Mouse (Mus musculus) neural tube, embryonic 12.5 days (tissue): ENCODE measurements around the gene Ddo. TPM values are rescaled to one million over a fixed set of nuclear protein-coding genes. Genes with fewer than 3 reads are reported as not detected.

Experiments used
- ATAC-seq: fragments of 200-750 bp; cut with Nextera tagmentation; 2 replicates; pipeline ENCODE4 v1.8.0; 2017; ENCODE audit warnings: low read depth, mild to moderate bottlenecking, moderate TSS enrichment, moderate library complexity; ENCODE audit not compliant: low FRiP score
- H3K27ac ChIP-seq: fragments of 300-500 bp; sonication (generic); 2 replicates; pipeline ENCODE4 v1.5.1; 2016
- H3K27me3 ChIP-seq: fragments of 300-500 bp; sonication (generic); replicated peaks from 2 replicates; pipeline ENCODE4 v1.6.1; 2016; ENCODE audit warnings: mild to moderate bottlenecking
- H3K36me3 ChIP-seq: fragments of 300-500 bp; sonication (generic); 2 replicates; pipeline ENCODE4 v1.6.1; 2016; ENCODE audit warnings: mild to moderate bottlenecking
- H3K4me1 ChIP-seq: fragments of 300-500 bp; sonication (generic); 2 replicates; pipeline ENCODE4 v1.6.1; 2016
- H3K4me2 ChIP-seq: fragments of 300-500 bp; sonication (generic); replicated peaks from 2 replicates; pipeline ENCODE4 v1.6.1; 2016; ENCODE audit warnings: mild to moderate bottlenecking
- H3K4me3 ChIP-seq: fragments of 300-500 bp; sonication (generic); 2 replicates; pipeline ENCODE4 v1.5.1; 2016
- H3K9ac ChIP-seq: fragments of 300-500 bp; sonication (generic); 2 replicates; pipeline ENCODE4 v1.6.1; 2016; ENCODE audit warnings: mild to moderate bottlenecking
- H3K9me3 ChIP-seq: fragments of 300-500 bp; sonication (generic); 2 replicates; pipeline ENCODE4 v1.6.1; 2016; ENCODE audit warnings: mild to moderate bottlenecking
- WGBS: fragments of 180-500 bp; shearing (Covaris S2); methylation state at CpG from one replicate; pipeline ENCODE4 v1.1.7; 2016; 5-methylcytosine and 5-hydroxymethylcytosine counted together
- polyA plus RNA-seq: library from polyadenylated mRNA; unstranded; fragments of >200 nt; fragmentation: Nextera tagmentation; extraction: Ambion mirVana; gene quantifications from 2 replicates; pipeline ENCODE4 v1.2.1, GENCODE M21; 2016

Gene Ddo
- polyA plus RNA-seq, 1 experiment from 2014 or later: 0.15 TPM

- Histone ChIP-seq H3K4me2 (no peak overlapping the region), H3K27ac (no peak overlapping the region), H3K27me3 (no peaks in the 10 kb centered on the region), H3K9me3 (no peaks in the 10 kb centered on the region), H3K4me1 (peaks cover 7% of the 10 kb centered on the region), H3K9ac (no peak overlapping the region), H3K4me3 (no peak overlapping the region), H3K36me3 (no peaks in the 10 kb centered on the region)
- WGBS: 84% methylated on average over 2 of the region's 2 CpGs
- ATAC-seq: no peak
These were observed 57.6 kb downstream of the Ddo start for GRCm38 (mm10) chr10:40687407-40687806.

GRCm38 (mm10) chr10:40688266-40688665 is 58.5 kb downstream of the Ddo start:
- H3K9ac ChIP-seq: no peak overlapping the region
- H3K27ac ChIP-seq: no peak overlapping the region

GRCm38 (mm10) chr10:40688873-40689272 is 59.1 kb downstream of the Ddo start:
- Histone ChIP-seq H3K27ac (no peak overlapping the region), H3K9me3 (no peaks in the 10 kb centered on the region), H3K4me2 (no peak overlapping the region), H3K27me3 (no peaks in the 10 kb centered on the region), H3K4me3 (no peak overlapping the region), H3K9ac (no peak overlapping the region), H3K4me1 (no peaks in the 10 kb centered on the region), H3K36me3 (no peaks in the 10 kb centered on the region)
- 41% methylated on average over 1 of the region's 1 CpGs for WGBS
- no peak for ATAC-seq

More at GRCm38 (mm10) chr10:40688266-40688665, 58.5 kb downstream of the Ddo start:
- no peak for ATAC-seq
- H3K4me2 ChIP-seq: no peak overlapping the region
- no peaks in the 10 kb centered on the region for H3K9me3 ChIP-seq
- no peaks in the 10 kb centered on the region for H3K27me3 ChIP-seq
- no peaks in the 10 kb centered on the region for H3K36me3 ChIP-seq
- H3K4me1 ChIP-seq: peaks cover 3% of the 10 kb centered on the region
- 86% methylated on average over 6 of the region's 6 CpGs for whole genome bisulfite sequencing
- no peak overlapping the region for H3K4me3 ChIP-seq

DNA sequence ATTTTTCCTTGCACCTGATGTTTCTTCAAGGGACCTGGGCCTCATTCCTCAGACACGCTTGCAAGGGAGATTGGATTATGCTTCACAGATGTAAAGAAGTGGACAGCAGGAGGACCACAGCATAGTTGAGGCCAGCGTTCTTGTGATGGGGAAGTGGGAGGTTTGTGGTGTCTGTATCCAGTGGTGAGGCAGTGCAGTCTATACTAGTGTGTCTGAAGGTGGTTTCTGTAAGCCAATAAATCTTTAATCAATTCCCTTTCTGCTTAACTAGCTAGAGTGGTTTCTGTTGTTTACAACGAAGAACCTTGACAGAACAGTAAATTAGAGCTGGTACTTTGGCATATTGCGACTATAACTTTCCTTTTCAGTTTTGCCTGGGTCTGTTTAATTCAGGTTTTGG is 68.8 kb downstream of the Ddo start:
- Histone ChIP-seq H3K4me1 (no peaks in the 10 kb centered on the region), H3K36me3 (no peaks in the 10 kb centered on the region), H3K27ac (no peak overlapping the region), H3K4me3 (no peak overlapping the region), H3K9ac (no peak overlapping the region), H3K27me3 (no peaks in the 10 kb centered on the region), H3K9me3 (no peaks in the 10 kb centered on the region), H3K4me2 (no peak overlapping the region)
- no peak for ATAC-seq
- WGBS: 75% methylated on average over 4 of the region's 4 CpGs

GRCm38 (mm10) chr10:40711127-40711526 is 81.3 kb downstream of the Ddo start:
- no peak overlapping the region for H3K4me3 ChIP-seq
- no peaks in the 10 kb centered on the region for H3K4me1 ChIP-seq
- WGBS: 88% methylated on average over 7 of the region's 7 CpGs
- no peak overlapping the region for H3K27ac ChIP-seq
- H3K27me3 ChIP-seq: no peaks in the 10 kb centered on the region
- no peak for ATAC-seq
- H3K9ac ChIP-seq: no peak overlapping the region
- no peak overlapping the region for H3K4me2 ChIP-seq
- no peaks in the 10 kb centered on the region for H3K36me3 ChIP-seq
- no peaks in the 10 kb centered on the region for H3K9me3 ChIP-seq

- no peak overlapping the region for H3K4me2 ChIP-seq
- no peak overlapping the region for H3K27ac ChIP-seq
- no peaks in the 10 kb centered on the region for H3K4me1 ChIP-seq
- H3K36me3 ChIP-seq: no peaks in the 10 kb centered on the region
- WGBS: 41% methylated on average over 9 of the region's 9 CpGs
- no peak overlapping the region for H3K4me3 ChIP-seq
- H3K27me3 ChIP-seq: no peaks in the 10 kb centered on the region
- ATAC-seq: peak; percentile 80
- no peaks in the 10 kb centered on the region for H3K9me3 ChIP-seq
- H3K9ac ChIP-seq: no peak overlapping the region
These were observed 83.3 kb downstream of the Ddo start for GRCm38 (mm10) chr10:40713018-40713608.

- Histone ChIP-seq H3K36me3 (no peaks in the 10 kb centered on the region), H3K27me3 (no peaks in the 10 kb centered on the region), H3K4me1 (no peaks in the 10 kb centered on the region), H3K27ac (no peak overlapping the region), H3K4me3 (no peak overlapping the region), H3K9me3 (no peaks in the 10 kb centered on the region), H3K4me2 (no peak overlapping the region), H3K9ac (no peak overlapping the region)
- WGBS: 87% methylated on average over 9 of the region's 9 CpGs
- no peak for ATAC-seq
These were observed 84.0 kb downstream of the Ddo start for GRCm38 (mm10) chr10:40713829-40714228.

GRCm38 (mm10) chr10:40715151-40715550 is 85.3 kb downstream of the Ddo start:
- Histone ChIP-seq H3K27me3 (no peaks in the 10 kb centered on the region), H3K9me3 (no peaks in the 10 kb centered on the region), H3K27ac (no peak overlapping the region), H3K4me3 (no peak overlapping the region), H3K4me2 (no peak overlapping the region), H3K9ac (no peak overlapping the region), H3K4me1 (no peaks in the 10 kb centered on the region), H3K36me3 (no peaks in the 10 kb centered on the region)
- WGBS: 88% methylated on average over 4 of the region's 4 CpGs
- ATAC-seq: no peak

GRCm38 (mm10) chr10:40716296-40716695 is 86.5 kb downstream of the Ddo start:
- Histone ChIP-seq H3K36me3 (no peaks in the 10 kb centered on the region), H3K9ac (no peak overlapping the region), H3K27me3 (no peaks in the 10 kb centered on the region), H3K4me3 (no peak overlapping the region), H3K9me3 (no peaks in the 10 kb centered on the region), H3K4me1 (no peaks in the 10 kb centered on the region), H3K4me2 (no peak overlapping the region), H3K27ac (no peak overlapping the region)
- no peak for ATAC-seq
- 85% methylated on average over 8 of the region's 8 CpGs for WGBS

- WGBS: 92% methylated on average over 3 of the region's 3 CpGs
- ATAC-seq: no peak
- no peaks in the 10 kb centered on the region for H3K4me1 ChIP-seq
- no peak overlapping the region for H3K4me3 ChIP-seq
- H3K4me2 ChIP-seq: no peak overlapping the region
- no peaks in the 10 kb centered on the region for H3K9me3 ChIP-seq
- no peaks in the 10 kb centered on the region for H3K27me3 ChIP-seq
- H3K9ac ChIP-seq: no peak overlapping the region
- no peaks in the 10 kb centered on the region for H3K36me3 ChIP-seq
- H3K27ac ChIP-seq: no peak overlapping the region
These were observed 86.9 kb downstream of the Ddo start for GRCm38 (mm10) chr10:40716713-40717112.

- Histone ChIP-seq H3K4me1 (no peaks in the 10 kb centered on the region), H3K4me2 (no peak overlapping the region), H3K36me3 (no peaks in the 10 kb centered on the region), H3K9ac (no peak overlapping the region), H3K27me3 (no peaks in the 10 kb centered on the region), H3K9me3 (no peaks in the 10 kb centered on the region), H3K27ac (no peak overlapping the region), H3K4me3 (no peak overlapping the region)
- WGBS: 91% methylated on average over 13 of the region's 13 CpGs
- no peak for ATAC-seq
These were observed 88.6 kb downstream of the Ddo start for GRCm38 (mm10) chr10:40718362-40718761.

DNA sequence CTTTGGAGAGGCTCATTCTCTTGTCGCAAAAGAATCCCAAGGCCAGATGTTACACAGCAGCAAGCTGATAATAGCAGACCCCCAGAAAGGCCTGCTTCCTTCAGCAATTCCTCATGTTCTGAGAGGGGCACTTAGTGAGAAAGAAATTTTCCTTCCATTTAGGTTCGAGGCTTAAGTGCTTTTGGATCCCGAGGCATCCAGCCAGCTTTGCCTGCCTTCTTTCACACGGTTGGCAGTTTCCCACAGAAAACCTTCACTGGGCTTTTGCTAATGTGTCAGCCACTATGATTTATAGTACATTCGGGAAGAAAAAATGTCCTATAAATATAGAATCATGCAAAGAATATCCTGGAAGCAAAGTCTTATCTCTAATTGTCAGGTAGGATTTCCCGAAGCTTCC is 89.3 kb downstream of the Ddo start:
- Histone ChIP-seq H3K4me3 (no peak overlapping the region), H3K9ac (no peak overlapping the region), H3K9me3 (no peaks in the 10 kb centered on the region), H3K27ac (no peak overlapping the region), H3K27me3 (no peaks in the 10 kb centered on the region), H3K4me2 (no peak overlapping the region), H3K4me1 (peaks cover 4% of the 10 kb centered on the region), H3K36me3 (no peaks in the 10 kb centered on the region)
- 72% methylated on average over 6 of the region's 6 CpGs for WGBS
- no peak for ATAC-seq

GRCm38 (mm10) chr10:40720883-40721282 is 91.1 kb downstream of the Ddo start:
- Histone ChIP-seq H3K4me2 (no peak overlapping the region), H3K27ac (no peak overlapping the region), H3K9me3 (no peaks in the 10 kb centered on the region), H3K4me1 (peaks cover 15% of the 10 kb centered on the region), H3K9ac (no peak overlapping the region), H3K27me3 (no peaks in the 10 kb centered on the region), H3K4me3 (no peak overlapping the region), H3K36me3 (no peaks in the 10 kb centered on the region)
- ATAC-seq: no peak
- 65% methylated on average over 5 of the region's 5 CpGs for WGBS
